Mouse (Mus musculus) liver, embryonic 12.5 days (tissue): ENCODE results near the gene Rflnb. TPM values are rescaled to one million over a fixed set of nuclear protein-coding genes. Genes with fewer than 3 reads are reported as not detected.

Source experiments
- ATAC-seq: fragments of 200-750 bp; cut with Nextera tagmentation; 2 replicates; pipeline ENCODE4 v1.8.0; 2017; ENCODE audit warnings: moderate number of reproducible peaks, mild to moderate bottlenecking, moderate library complexity
- H3K27ac ChIP-seq: fragments of 300-500 bp; sonication (generic); 2 replicates; pipeline ENCODE4 v1.5.1; 2016; ENCODE audit warnings: mild to moderate bottlenecking
- H3K27me3 ChIP-seq: fragments of 300-500 bp; sonication (generic); replicated peaks from 2 replicates; pipeline ENCODE4 v1.6.1; 2016; ENCODE audit warnings: mild to moderate bottlenecking, moderate library complexity
- H3K36me3 ChIP-seq: fragments of 300-500 bp; sonication (generic); 2 replicates; pipeline ENCODE4 v1.6.1; 2016; ENCODE audit warnings: mild to moderate bottlenecking, moderate library complexity
- H3K4me1 ChIP-seq: fragments of 300-500 bp; sonication (generic); 2 replicates; pipeline ENCODE4 v1.6.1; 2016
- H3K4me2 ChIP-seq: fragments of 300-500 bp; sonication (generic); 2 replicates; pipeline ENCODE4 v1.6.1; 2016; ENCODE audit warnings: mild to moderate bottlenecking, moderate library complexity
- H3K4me3 ChIP-seq: fragments of 300-500 bp; sonication (generic); 2 replicates; pipeline ENCODE4 v1.5.1; 2016; ENCODE audit warnings: mild to moderate bottlenecking, moderate library complexity
- H3K9ac ChIP-seq: fragments of 300-500 bp; sonication (generic); 2 replicates; pipeline ENCODE4 v1.6.1; 2016; ENCODE audit warnings: mild to moderate bottlenecking, moderate library complexity
- H3K9me3 ChIP-seq: fragments of 300-500 bp; sonication (generic); replicated peaks from 2 replicates; pipeline ENCODE4 v1.6.1; 2016; ENCODE audit warnings: mild to moderate bottlenecking, moderate library complexity
- WGBS: fragments of 180-500 bp; shearing (Covaris S2); methylation state at CpG from one replicate; pipeline ENCODE4 v1.1.7; 2016; ENCODE audit not compliant: insufficient replicate concordance; 5-methylcytosine and 5-hydroxymethylcytosine counted together
- polyA plus RNA-seq: library from polyadenylated mRNA; unstranded; fragments of >200 nt; fragmentation: Nextera tagmentation; extraction: Ambion mirVana; gene quantifications from 2 replicates; pipeline ENCODE4 v1.2.1, GENCODE M21; 2016

Rflnb gene
- polyA plus RNA-seq: 4.5 and 4.8 TPM in 2 replicates

DNA sequence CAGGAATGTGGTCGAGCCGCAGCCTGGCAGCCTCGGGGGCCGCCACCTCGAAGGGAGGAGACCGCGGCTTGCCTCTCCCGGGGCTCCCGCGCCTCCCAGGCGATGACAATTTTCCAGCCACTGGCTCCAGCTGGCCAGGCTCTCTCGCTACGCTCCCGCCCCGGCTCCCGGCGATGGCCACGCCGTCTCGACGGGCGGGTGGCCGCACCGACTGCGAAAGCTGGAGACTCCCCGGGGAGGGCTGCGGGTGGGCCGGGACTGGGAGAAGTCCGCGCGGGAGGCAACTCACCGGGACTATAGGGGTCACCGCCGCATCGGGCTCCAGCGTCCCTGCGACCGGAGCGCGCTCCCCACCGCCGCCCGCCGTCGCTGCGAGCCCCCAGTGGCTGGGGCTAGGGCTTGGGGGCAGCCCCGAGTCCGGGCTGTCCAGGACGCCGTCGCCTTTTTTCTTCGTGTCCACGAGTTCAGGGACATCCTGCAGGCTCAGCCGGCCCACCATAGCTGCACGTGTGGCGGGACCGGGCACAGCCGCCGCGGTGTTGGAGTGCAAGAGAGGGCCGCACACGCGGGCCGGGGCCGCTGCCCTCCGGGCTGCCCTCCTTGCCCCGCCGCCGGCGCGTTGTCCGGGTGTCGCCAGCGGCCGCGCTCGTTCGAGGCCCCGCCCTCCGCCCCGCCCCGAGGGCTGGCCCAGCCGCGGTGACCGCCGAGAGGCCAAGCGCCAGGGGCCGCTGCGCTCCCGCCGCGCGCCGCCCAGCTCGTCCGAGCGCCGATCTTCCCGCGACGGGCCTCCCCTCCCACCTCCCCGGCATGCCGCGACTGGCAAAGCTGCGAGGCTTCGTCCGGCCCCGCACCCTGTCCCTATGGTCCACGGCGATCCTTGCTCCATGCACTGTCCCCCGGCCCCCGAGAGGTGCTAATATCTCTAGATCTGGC is at the start of gene Rflnb:
Gene Rflnb (minus strand): TSS at position 644 of the 933 bp plus-strand sequence.
- Histone ChIP-seq H3K9me3 (no peaks in the 10 kb centered on the region), H3K36me3 (no peaks in the 10 kb centered on the region), H3K27ac (no peak within 1 kb of the TSS), H3K4me1 (peaks cover 22% of the 10 kb centered on the region), H3K4me2 (peak within 1 kb of the TSS; percentile 98), H3K9ac (peak within 1 kb of the TSS; percentile 70), H3K4me3 (peak within 1 kb of the TSS; percentile 67), H3K27me3 (peaks cover 62% of the 10 kb centered on the region)
- peak; percentile 85 for ATAC-seq
- WGBS: under 1% methylated on average over 84 of the region's 112 CpGs

GRCm38 (mm10) chr11:76077341-76077740 is 49.8 kb upstream of the Rflnb start:
- 79% methylated on average over 6 of the region's 6 CpGs for WGBS
- no peak overlapping the region for H3K27ac ChIP-seq
- no peak for ATAC-seq
- no peak overlapping the region for H3K9ac ChIP-seq
- no peaks in the 10 kb centered on the region for H3K4me1 ChIP-seq
- no peaks in the 10 kb centered on the region for H3K9me3 ChIP-seq
- no peak overlapping the region for H3K4me3 ChIP-seq
- peaks cover 48% of the 10 kb centered on the region for H3K36me3 ChIP-seq
- H3K4me2 ChIP-seq: no peak overlapping the region
- H3K27me3 ChIP-seq: no peaks in the 10 kb centered on the region

- Histone ChIP-seq H3K9ac (no peak overlapping the region), H3K36me3 (peaks cover 30% of the 10 kb centered on the region), H3K4me3 (no peak overlapping the region), H3K9me3 (no peaks in the 10 kb centered on the region), H3K27ac (no peak overlapping the region), H3K4me1 (no peaks in the 10 kb centered on the region), H3K27me3 (no peaks in the 10 kb centered on the region), H3K4me2 (no peak overlapping the region)
- no peak for ATAC-seq
- 71% methylated on average over 11 of the region's 11 CpGs for WGBS
Observed at GRCm38 (mm10) chr11:76074296-76075093, 46.9 kb upstream of the Rflnb start.

GRCm38 (mm10) chr11:76069816-76070215 is 42.2 kb upstream of the Rflnb start:
- no peak for ATAC-seq
- Histone ChIP-seq H3K27me3 (no peaks in the 10 kb centered on the region), H3K27ac (no peak overlapping the region), H3K36me3 (peaks cover 17% of the 10 kb centered on the region), H3K9me3 (no peaks in the 10 kb centered on the region), H3K4me2 (no peak overlapping the region), H3K9ac (no peak overlapping the region), H3K4me1 (no peaks in the 10 kb centered on the region), H3K4me3 (no peak overlapping the region)
- whole genome bisulfite sequencing: 85% methylated on average over 6 of the region's 6 CpGs

DNA sequence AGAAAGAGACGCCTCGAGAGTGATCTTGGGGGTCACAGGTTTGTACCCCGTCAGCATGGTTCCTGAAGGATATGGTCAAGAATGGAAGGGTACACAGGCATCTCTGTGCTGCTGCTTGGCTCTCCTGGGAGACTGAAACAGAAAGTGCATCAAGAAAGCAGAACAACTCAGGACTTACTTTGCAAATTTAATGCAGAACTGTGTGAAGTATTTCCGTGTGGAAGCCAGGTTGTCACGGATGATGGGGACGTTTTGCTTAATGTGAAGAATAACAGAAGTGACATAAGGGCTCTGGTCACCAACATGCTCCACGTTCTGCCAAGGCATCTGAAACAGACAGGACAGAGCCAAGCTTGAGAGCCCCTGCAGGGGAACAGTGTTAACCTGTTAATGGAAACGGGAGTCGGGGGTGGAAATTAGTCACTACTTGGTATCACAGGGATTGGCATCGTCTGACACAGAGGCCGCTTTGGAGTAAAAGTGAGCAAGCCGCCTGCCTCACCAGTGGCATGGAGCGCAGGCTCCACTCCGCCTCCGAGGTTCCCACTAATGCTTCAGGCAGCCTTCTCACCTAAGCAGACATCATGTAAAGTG is 39.1 kb upstream of the Rflnb start:
- no peaks in the 10 kb centered on the region for H3K9me3 ChIP-seq
- H3K9ac ChIP-seq: no peak overlapping the region
- no peak overlapping the region for H3K4me3 ChIP-seq
- 81% methylated on average over 15 of the region's 15 CpGs for WGBS
- no peaks in the 10 kb centered on the region for H3K4me1 ChIP-seq
- no peak overlapping the region for H3K27ac ChIP-seq
- H3K4me2 ChIP-seq: no peak overlapping the region
- H3K36me3 ChIP-seq: peaks cover 13% of the 10 kb centered on the region; the same call in 1 of the 2 replicates
- no peak for ATAC-seq
- no peaks in the 10 kb centered on the region for H3K27me3 ChIP-seq

DNA sequence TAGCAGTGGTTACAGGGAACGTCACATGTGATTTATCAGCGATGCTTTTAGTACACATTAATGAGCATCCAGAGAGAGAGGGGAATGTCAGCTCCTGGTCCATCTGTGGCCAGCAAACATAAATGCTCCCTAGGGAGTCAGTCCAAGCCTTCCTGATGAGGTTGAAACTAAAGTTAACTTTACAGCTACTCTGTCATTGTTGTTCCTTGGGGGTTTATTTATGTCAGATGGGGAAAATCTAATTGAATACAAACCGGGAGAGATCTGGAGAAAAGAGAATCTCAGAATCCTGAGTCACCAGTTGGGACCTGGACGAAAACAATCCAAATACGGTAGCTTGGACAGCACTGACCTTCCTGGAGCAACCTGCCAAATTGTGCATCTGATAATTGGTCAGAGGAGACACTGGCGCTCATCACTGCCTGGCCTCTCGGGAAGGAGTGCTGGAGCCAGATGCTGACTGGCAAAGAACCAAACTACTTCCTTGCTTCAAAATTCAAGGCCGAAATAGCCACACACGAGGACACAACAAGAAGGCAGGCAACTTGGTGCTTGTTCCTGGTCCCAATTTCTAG is 38.0 kb upstream of the Rflnb start:
- ATAC-seq: no peak
- peaks cover 11% of the 10 kb centered on the region; the same call in 1 of the 2 replicates for H3K36me3 ChIP-seq
- no peaks in the 10 kb centered on the region for H3K27me3 ChIP-seq
- H3K9ac ChIP-seq: no peak overlapping the region
- no peaks in the 10 kb centered on the region for H3K9me3 ChIP-seq
- no peaks in the 10 kb centered on the region for H3K4me1 ChIP-seq
- H3K4me3 ChIP-seq: no peak overlapping the region
- H3K4me2 ChIP-seq: no peak overlapping the region
- H3K27ac ChIP-seq: no peak overlapping the region
- 81% methylated on average over 9 of the region's 9 CpGs for WGBS

DNA sequence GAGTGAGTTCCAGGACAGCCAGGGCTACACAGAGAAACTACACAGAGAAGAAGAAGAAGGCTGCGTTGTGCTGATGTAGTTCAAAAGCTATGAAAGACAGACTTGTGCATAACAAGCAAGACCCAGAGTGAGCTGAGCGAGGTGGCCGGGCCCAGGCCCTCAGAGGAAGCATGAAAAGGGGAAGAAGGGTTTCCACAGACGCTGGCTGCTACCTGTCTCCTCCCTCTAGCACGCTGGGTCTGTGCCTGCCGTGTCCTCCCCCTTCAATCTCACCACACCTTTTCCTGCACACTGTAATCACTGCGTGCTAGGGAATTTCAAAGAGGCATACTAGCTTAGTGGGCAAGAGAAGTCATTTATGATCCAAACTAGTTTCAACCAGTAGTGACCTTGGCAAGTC is 36.8 kb upstream of the Rflnb start:
- Histone ChIP-seq H3K9ac (no peak overlapping the region), H3K9me3 (no peaks in the 10 kb centered on the region), H3K4me1 (no peaks in the 10 kb centered on the region), H3K27me3 (no peaks in the 10 kb centered on the region), H3K36me3 (peaks cover 14% of the 10 kb centered on the region; the same call in 1 of the 2 replicates), H3K4me3 (no peak overlapping the region), H3K27ac (no peak overlapping the region), H3K4me2 (no peak overlapping the region)
- ATAC-seq: no peak
- WGBS: 45% methylated on average over 7 of the region's 7 CpGs

- H3K36me3 ChIP-seq: peaks cover 14% of the 10 kb centered on the region; the same call in 1 of the 2 replicates
Observed at GRCm38 (mm10) chr11:76060906-76061305, 33.3 kb upstream of the Rflnb start.

DNA sequence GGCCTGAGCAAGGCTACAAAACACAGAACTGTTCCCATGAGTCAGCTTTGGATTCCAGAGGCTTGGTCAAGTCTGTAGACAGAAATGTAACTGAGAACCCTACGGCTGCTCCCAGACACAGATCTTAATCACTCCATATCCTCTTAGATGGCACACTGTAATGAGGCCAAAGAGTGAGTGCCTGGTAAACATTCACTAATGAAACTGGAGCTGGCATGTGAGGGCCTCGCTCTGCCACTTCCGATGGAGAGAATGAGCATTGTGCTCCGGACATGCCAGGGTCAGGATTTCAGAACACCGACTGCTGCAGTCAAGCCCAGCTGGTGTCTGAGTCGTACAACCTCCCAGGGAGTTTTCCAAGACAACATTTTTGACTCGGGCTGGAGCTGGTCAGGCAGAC is 32.4 kb upstream of the Rflnb start:
- Histone ChIP-seq H3K27ac (no peak overlapping the region), H3K4me2 (no peak overlapping the region), H3K4me3 (no peak overlapping the region)

More at GRCm38 (mm10) chr11:76060906-76061305, 33.3 kb upstream of the Rflnb start:
- Histone ChIP-seq H3K27me3 (no peaks in the 10 kb centered on the region), H3K9me3 (no peaks in the 10 kb centered on the region), H3K27ac (no peak overlapping the region), H3K9ac (no peak overlapping the region), H3K4me3 (no peak overlapping the region), H3K4me1 (no peaks in the 10 kb centered on the region), H3K4me2 (no peak overlapping the region)
- 75% methylated on average over 2 of the region's 2 CpGs for WGBS
- no peak for ATAC-seq

DNA sequence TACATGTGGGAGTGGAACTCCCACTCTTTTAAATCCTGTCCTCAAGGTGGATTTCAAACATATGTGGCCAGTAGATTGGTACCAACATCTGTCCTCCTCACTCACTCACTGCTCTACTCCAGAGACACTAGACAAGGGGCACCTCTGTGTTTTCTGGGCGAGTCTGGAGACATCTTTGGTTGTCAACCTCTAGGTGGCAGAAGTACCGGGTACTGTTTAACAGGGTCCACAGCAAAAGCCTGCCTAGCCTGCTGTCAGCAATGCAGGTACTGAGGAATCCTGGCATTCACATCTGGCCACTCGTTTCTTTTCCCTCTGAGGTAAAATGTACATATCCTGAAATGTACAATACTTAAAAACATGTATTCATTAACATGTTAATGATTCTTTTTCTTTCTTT is 28.9 kb upstream of the Rflnb start:
- Histone ChIP-seq H3K27me3 (no peaks in the 10 kb centered on the region), H3K36me3 (peaks cover 7% of the 10 kb centered on the region; the same call in 1 of the 2 replicates), H3K9me3 (no peaks in the 10 kb centered on the region), H3K27ac (no peak overlapping the region), H3K4me1 (no peaks in the 10 kb centered on the region), H3K9ac (no peak overlapping the region), H3K4me3 (no peak overlapping the region), H3K4me2 (no peak overlapping the region)
- WGBS: 37% methylated on average over 3 of the region's 3 CpGs
- no peak for ATAC-seq

More for the DNA sequence above, 32.4 kb upstream of the Rflnb start:
- H3K36me3 ChIP-seq: peaks cover 14% of the 10 kb centered on the region; the same call in 1 of the 2 replicates
- H3K27me3 ChIP-seq: no peaks in the 10 kb centered on the region
- WGBS: 79% methylated on average over 7 of the region's 7 CpGs
- no peak overlapping the region for H3K9ac ChIP-seq
- no peaks in the 10 kb centered on the region for H3K4me1 ChIP-seq
- no peaks in the 10 kb centered on the region for H3K9me3 ChIP-seq
- ATAC-seq: no peak

DNA sequence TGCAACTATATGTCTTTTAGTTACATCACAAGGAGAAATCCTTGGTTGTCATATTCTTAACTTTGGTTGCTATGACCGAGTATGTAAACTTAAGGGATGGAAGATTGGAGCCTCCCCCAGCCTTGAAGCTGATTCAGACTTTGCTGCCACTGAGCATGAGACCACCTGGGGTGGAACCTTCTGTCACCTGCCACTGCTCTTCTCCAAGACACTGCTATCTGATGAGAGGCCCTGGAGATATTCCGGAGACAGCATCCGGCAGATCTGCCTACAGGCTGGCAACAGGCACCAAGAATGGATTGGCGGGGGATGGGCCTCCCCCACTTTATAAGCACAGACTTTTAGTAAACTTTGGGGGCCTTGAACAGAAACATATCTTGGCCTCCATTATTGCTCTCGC is 24.9 kb upstream of the Rflnb start:
- no peaks in the 10 kb centered on the region for H3K4me1 ChIP-seq
- 72% methylated on average over 5 of the region's 5 CpGs for WGBS
- H3K36me3 ChIP-seq: no peaks in the 10 kb centered on the region
- no peak overlapping the region for H3K4me3 ChIP-seq
- no peak overlapping the region for H3K4me2 ChIP-seq
- no peaks in the 10 kb centered on the region for H3K9me3 ChIP-seq
- no peak overlapping the region for H3K27ac ChIP-seq
- no peak overlapping the region for H3K9ac ChIP-seq
- no peaks in the 10 kb centered on the region for H3K27me3 ChIP-seq
- ATAC-seq: no peak
